Mouse (Mus musculus) liver, postnatal 0 days (tissue): ENCODE data around the gene Hist1h2ab. TPM values are rescaled to one million over a fixed set of nuclear protein-coding genes. Genes with fewer than 3 reads are reported as not detected.
A peak's percentile ranks its signal among the peaks of the same experiment; 100 is the strongest.

ENCODE experiments used
- ATAC-seq: fragments of 200-750 bp; cut with Nextera tagmentation; 2 replicates; pipeline ENCODE4 v1.8.0; 2017; ENCODE audit warnings: mild to moderate bottlenecking, moderate library complexity
- DNase-seq: peaks from one replicate; pipeline ENCODE4 v3.0.0-alpha.2; 2016
- H3K27ac ChIP-seq: fragments of 300-500 bp; sonication (generic); 2 replicates; pipeline ENCODE4 v1.5.1; 2014; ENCODE audit warnings: antibody characterized with exemption, moderate library complexity, mild to moderate bottlenecking, low read depth
- H3K27me3 ChIP-seq: fragments of 300-500 bp; sonication (generic); 2 replicates; pipeline ENCODE4 v1.6.1; 2014; ENCODE audit warnings: low read length, control low read depth, mixed read lengths; ENCODE audit not compliant: insufficient read depth
- H3K36me3 ChIP-seq: fragments of 300-500 bp; sonication (generic); replicated peaks from 2 replicates; pipeline ENCODE4 v1.6.1; 2014; ENCODE audit warnings: mild to moderate bottlenecking, control low read depth, low read length, moderate library complexity, mixed read lengths; ENCODE audit not compliant: insufficient read depth
- H3K4me1 ChIP-seq: fragments of 300-500 bp; sonication (generic); 2 replicates; pipeline ENCODE4 v1.6.1; 2014; ENCODE audit warnings: antibody characterized with exemption, mild to moderate bottlenecking, control low read depth; ENCODE audit not compliant: insufficient read depth
- H3K4me2 ChIP-seq: fragments of 300-500 bp; sonication (generic); 2 replicates; pipeline ENCODE4 v1.6.1; 2014; ENCODE audit warnings: low read depth, mild to moderate bottlenecking, low read length, moderate library complexity, mixed read lengths
- H3K4me3 ChIP-seq: fragments of 300-500 bp; sonication (generic); 2 replicates; pipeline ENCODE4 v1.5.1; 2014; ENCODE audit warnings: low read depth, low read length
- H3K9ac ChIP-seq: fragments of 300-500 bp; sonication (generic); replicated peaks from 2 replicates; pipeline ENCODE4 v1.6.1; 2014; ENCODE audit warnings: mild to moderate bottlenecking, moderate library complexity
- H3K9me3 ChIP-seq: fragments of 300-500 bp; sonication (generic); 2 replicates; pipeline ENCODE4 v1.6.1; 2016; ENCODE audit warnings: mild to moderate bottlenecking, control low read depth, low read length, mixed read lengths
- CTCF ChIP-seq: sonication (generic); IDR thresholded peaks from 2 replicates; pipeline ENCODE4 v1.5.1; 2016; ENCODE audit warnings: antibody characterized with exemption, low read depth
- EP300 ChIP-seq: IDR thresholded peaks from 2 replicates; pipeline ENCODE4 v1.6.1; 2016; ENCODE audit warnings: antibody characterized with exemption, low read depth, mild to moderate bottlenecking
- WGBS: fragments of 180-500 bp; shearing (Covaris S2); extraction: QIAGEN DNeasy Blood & Tissue Kit; methylation state at CpG from one replicate; pipeline ENCODE4 v1.1.7; 2014; ENCODE audit not compliant: insufficient replicate concordance; 5-methylcytosine and 5-hydroxymethylcytosine counted together
- microRNA-seq: library from miRNA; unstranded; fragments of <30 nt; microRNA quantifications from one replicate; pipeline ENCODE4, GENCODE M21; 2016
- polyA plus RNA-seq: library from polyadenylated mRNA; unstranded; fragments of >200 nt; fragmentation: Nextera tagmentation; extraction: Ambion mirVana; gene quantifications from 2 replicates; pipeline ENCODE4 v1.2.1, GENCODE M21; 2015

Hist1h2ab gene
- polyA plus RNA-seq, 1 experiment from 2014 or later: 46.5 TPM

GRCm38 (mm10) chr13:23779025-23779424 lies 28.1 kb downstream of the Hist1h2ab start:
- Histone ChIP-seq H3K9me3 (no peaks in the 10 kb centered on the region), H3K4me3 (no peak overlapping the region), H3K36me3 (no peaks in the 10 kb centered on the region), H3K27me3 (no peaks in the 10 kb centered on the region), H3K27ac (no peak overlapping the region), H3K4me2 (no peak overlapping the region), H3K9ac (no peak overlapping the region), H3K4me1 (no peaks in the 10 kb centered on the region)
- DNase-seq (no peak), ATAC-seq (no peak)
- no peak for TF ChIP-seq EP300
- no peak for TF ChIP-seq CTCF
- WGBS: 55% methylated on average over 4 of the region's 4 CpGs

GRCm38 (mm10) chr13:23792520-23792919 lies 41.6 kb downstream of the Hist1h2ab start:
- Histone ChIP-seq H3K9me3 (no peaks in the 10 kb centered on the region), H3K4me1 (no peaks in the 10 kb centered on the region), H3K9ac (no peak overlapping the region), H3K4me2 (no peak overlapping the region), H3K36me3 (no peaks in the 10 kb centered on the region), H3K27ac (no peak overlapping the region), H3K27me3 (no peaks in the 10 kb centered on the region), H3K4me3 (no peak overlapping the region)
- peak; percentile 92 for TF ChIP-seq CTCF
- no peak for TF ChIP-seq EP300
- ATAC-seq: no peak
- DNase-seq: peak; percentile 45
- WGBS: 34% methylated on average over 2 of the region's 2 CpGs

DNA sequence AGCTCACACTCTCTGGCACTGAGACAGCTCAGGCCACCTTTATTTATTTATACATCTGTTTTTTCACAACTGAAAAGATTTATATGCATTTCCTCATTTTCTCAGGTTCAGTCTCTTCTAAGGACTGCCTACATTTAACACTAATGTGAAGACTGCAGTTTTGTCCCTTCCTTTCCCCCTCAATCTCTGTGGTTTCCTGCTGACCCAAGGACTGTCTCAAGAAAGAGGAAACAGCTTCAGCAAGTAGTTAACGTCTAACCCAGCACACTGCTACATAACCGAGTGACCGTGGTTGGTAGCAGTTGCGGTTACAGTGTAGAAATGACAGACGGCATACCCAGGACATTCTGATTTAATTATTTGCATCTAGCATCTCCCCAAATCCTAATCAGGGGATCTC lies 48.5 kb downstream of the Hist1h2ab start:
- 24% methylated on average over 5 of the region's 5 CpGs for WGBS
- no peak overlapping the region for H3K27ac ChIP-seq
- H3K36me3 ChIP-seq: no peaks in the 10 kb centered on the region
- H3K9me3 ChIP-seq: no peaks in the 10 kb centered on the region
- ATAC-seq: 0 out of 2 replicates have a peak, but pooled peaks have one; percentile 21
- TF ChIP-seq CTCF (no peak), EP300 (no peak)
- no peak for DNase-seq
- no peaks in the 10 kb centered on the region for H3K27me3 ChIP-seq
- H3K4me2 ChIP-seq: no peak overlapping the region
- no peak overlapping the region for H3K9ac ChIP-seq
- peaks cover 10% of the 10 kb centered on the region for H3K4me1 ChIP-seq
- H3K4me3 ChIP-seq: no peak overlapping the region

Small RNAs within 50 kb of the gene (microRNA-seq; reads per million reads assigned to microRNA genes)
- not detected for gene Gm44314
- not detected for gene Gm44484

Other genes with a start within 250 kb of the Hist1h2ab start
- gene Hist1h4h, start 220.1 kb upstream of the Hist1h2ab start, polyA plus RNA-seq: 7.2 and 7.5 TPM in 2 replicates
- gene Hist1h2af, start 217.2 kb upstream of the Hist1h2ab start, polyA plus RNA-seq: 9.7 and 9.8 TPM in 2 replicates
- gene Hist1h3g, start 215.7 kb upstream of the Hist1h2ab start, polyA plus RNA-seq: 3.7 and 6.3 TPM in 2 replicates
- gene Hist1h2bh, start 207.7 kb upstream of the Hist1h2ab start, polyA plus RNA-seq: 0.58 and 0.64 TPM in 2 replicates
- gene Hist1h3f, start 207.1 kb upstream of the Hist1h2ab start, polyA plus RNA-seq: 1.3 and 1.5 TPM in 2 replicates
- gene Hist1h4f, start 199.5 kb upstream of the Hist1h2ab start, polyA plus RNA-seq: 1.1 and 1.2 TPM in 2 replicates
- gene Hist1h1d, start 197.9 kb upstream of the Hist1h2ab start, polyA plus RNA-seq: 0.43 and 0.51 TPM in 2 replicates
- gene Hist1h3e, start 188.8 kb upstream of the Hist1h2ab start, polyA plus RNA-seq: 3.6 and 4.6 TPM in 2 replicates
- 62.4 and 66.0 TPM in 2 replicates for gene Hist1h2ae, start 179.9 kb upstream of the Hist1h2ab start, polyA plus RNA-seq
- gene Hist1h2bg, start 179.7 kb upstream of the Hist1h2ab start, polyA plus RNA-seq: 6.1 and 7.8 TPM in 2 replicates
- gene Hist1h2bf, start 176.9 kb upstream of the Hist1h2ab start, polyA plus RNA-seq: 2.9 and 5.8 TPM in 2 replicates
- 2.0 and 2.6 TPM in 2 replicates for gene Hist1h2ad, start 176.7 kb upstream of the Hist1h2ab start, polyA plus RNA-seq
- 4.7 and 5.8 TPM in 2 replicates for gene Hist1h3d, start 175.4 kb upstream of the Hist1h2ab start, polyA plus RNA-seq
- gene Hist1h4d, start 169.5 kb upstream of the Hist1h2ab start, polyA plus RNA-seq: 89.1 and 94.3 TPM in 2 replicates
- 0.49 and 0.51 TPM in 2 replicates for gene Hist1h2be, start 130.0 kb upstream of the Hist1h2ab start, polyA plus RNA-seq
- 13.3 and 16.0 TPM in 2 replicates for gene Hist1h1e, start 128.6 kb upstream of the Hist1h2ab start, polyA plus RNA-seq
- gene Hist1h2ac, start 67.2 kb upstream of the Hist1h2ab start, polyA plus RNA-seq: 0.86 and 0.88 TPM in 2 replicates
- 168 and 180 TPM in 2 replicates for gene Hist1h2bc, start 66.9 kb upstream of the Hist1h2ab start, polyA plus RNA-seq
- not detected in 2 replicates for gene Hist1h1t, start 55.3 kb upstream of the Hist1h2ab start, polyA plus RNA-seq
- 6.2 and 6.5 TPM in 2 replicates for gene Hist1h4c, start 52.7 kb upstream of the Hist1h2ab start, polyA plus RNA-seq
- 24.0 and 25.1 TPM in 2 replicates for gene Hfe, start 40.3 kb upstream of the Hist1h2ab start, polyA plus RNA-seq
- gene Hist1h1c, start 12.3 kb upstream of the Hist1h2ab start, polyA plus RNA-seq: 69.6 and 74.1 TPM in 2 replicates
- 2.8 and 3.5 TPM in 2 replicates for gene Hist1h3c, start 5.5 kb upstream of the Hist1h2ab start, polyA plus RNA-seq
- 1.6 and 2.7 TPM in 2 replicates for gene Hist1h2bb, start 4.4 kb upstream of the Hist1h2ab start, polyA plus RNA-seq
- gene Hist1h3b, start 1.1 kb downstream of the Hist1h2ab start, polyA plus RNA-seq: 10.2 and 16.0 TPM in 2 replicates
- 2.5 and 3.2 TPM in 2 replicates for gene Hist1h4b, start 5.9 kb downstream of the Hist1h2ab start, polyA plus RNA-seq
- gene Hist1h4a, start 10.1 kb downstream of the Hist1h2ab start, polyA plus RNA-seq: 0.40 and 0.49 TPM in 2 replicates
- 6.1 and 7.5 TPM in 2 replicates for gene Hist1h3a, start 11.3 kb downstream of the Hist1h2ab start, polyA plus RNA-seq
- 2.8 and 4.6 TPM in 2 replicates for gene Hist1h1a, start 12.5 kb downstream of the Hist1h2ab start, polyA plus RNA-seq
- not detected in 2 replicates for gene Trim38, start 18.8 kb downstream of the Hist1h2ab start, polyA plus RNA-seq
- 37.0 and 39.8 TPM in 2 replicates for gene Slc17a2, start 55.9 kb downstream of the Hist1h2ab start, polyA plus RNA-seq
- gene Slc17a3, start 88.3 kb downstream of the Hist1h2ab start, polyA plus RNA-seq: 4.8 and 6.0 TPM in 2 replicates
- gene Slc17a1, start 116.6 kb downstream of the Hist1h2ab start, polyA plus RNA-seq: 1.0 and 1.2 TPM in 2 replicates
- gene Slc17a4, start 163.9 kb downstream of the Hist1h2ab start, polyA plus RNA-seq: 1.1 and 2.0 TPM in 2 replicates
- not detected in 2 replicates for gene Hist1h2ba, start 183.0 kb downstream of the Hist1h2ab start, polyA plus RNA-seq
- gene Hist1h2aa, start 183.3 kb downstream of the Hist1h2ab start, polyA plus RNA-seq: not detected in 2 replicates
- not detected in 2 replicates for gene Scgn, start 240.1 kb downstream of the Hist1h2ab start, polyA plus RNA-seq